Mouse (Mus musculus) olfactory bulb, adult 2 months (tissue): ENCODE data around the gene Pced1b. TPM values are rescaled to one million over a fixed set of nuclear protein-coding genes. Genes with fewer than 3 reads are reported as not detected.
"Not testable (repeated sequence)": the region's sequence is repeated elsewhere in the genome, so short reads cannot be mapped to it uniquely, and the experiment has no call there.

Source experiments
- H3K27ac ChIP-seq: fragments of 200-500 bp; 2 replicates; pipeline ENCODE4 v1.5.1; 2012; ENCODE audit warnings: low read depth, low read length; ENCODE audit not compliant: insufficient read depth
- H3K4me1 ChIP-seq: fragments of 200-500 bp; 2 replicates; pipeline ENCODE4 v1.6.1; 2012; ENCODE audit warnings: low read length; ENCODE audit not compliant: control insufficient read depth, insufficient read depth
- H3K4me3 ChIP-seq: fragments of 200-500 bp; 2 replicates; pipeline ENCODE4 v1.5.1; 2012; ENCODE audit warnings: mild to moderate bottlenecking, low read depth, low read length, moderate library complexity; ENCODE audit not compliant: insufficient read depth
- CTCF ChIP-seq: fragments of 200-500 bp; IDR thresholded peaks from 2 replicates; pipeline ENCODE4 v1.5.1; 2012; ENCODE audit warnings: low read depth, mild to moderate bottlenecking, low read length, moderate library complexity; ENCODE audit not compliant: insufficient read depth
- POLR2A ChIP-seq: fragments of 200-500 bp; IDR thresholded peaks from 2 replicates; pipeline ENCODE4 v1.6.1; 2012; ENCODE audit warnings: mild to moderate bottlenecking, low read depth, low read length, moderate library complexity; ENCODE audit not compliant: insufficient read depth
- WGBS: fragments of 180-500 bp; shearing (Covaris S2); methylation state at CpG from one replicate; pipeline ENCODE4 v1.1.7; 2018; 5-methylcytosine and 5-hydroxymethylcytosine counted together
- polyA plus RNA-seq: library from polyadenylated mRNA; stranded (reverse); fragments of >200 nt; gene quantifications from 2 replicates; pipeline ENCODE4 v1.2.4, GENCODE M21; 2012; ENCODE audit warnings: low replicate concordance; ENCODE audit not compliant: missing spikeins, insufficient read depth, insufficient read length

The Pced1b gene
- polyA plus RNA-seq, 1 experiment, result not detected

DNA sequence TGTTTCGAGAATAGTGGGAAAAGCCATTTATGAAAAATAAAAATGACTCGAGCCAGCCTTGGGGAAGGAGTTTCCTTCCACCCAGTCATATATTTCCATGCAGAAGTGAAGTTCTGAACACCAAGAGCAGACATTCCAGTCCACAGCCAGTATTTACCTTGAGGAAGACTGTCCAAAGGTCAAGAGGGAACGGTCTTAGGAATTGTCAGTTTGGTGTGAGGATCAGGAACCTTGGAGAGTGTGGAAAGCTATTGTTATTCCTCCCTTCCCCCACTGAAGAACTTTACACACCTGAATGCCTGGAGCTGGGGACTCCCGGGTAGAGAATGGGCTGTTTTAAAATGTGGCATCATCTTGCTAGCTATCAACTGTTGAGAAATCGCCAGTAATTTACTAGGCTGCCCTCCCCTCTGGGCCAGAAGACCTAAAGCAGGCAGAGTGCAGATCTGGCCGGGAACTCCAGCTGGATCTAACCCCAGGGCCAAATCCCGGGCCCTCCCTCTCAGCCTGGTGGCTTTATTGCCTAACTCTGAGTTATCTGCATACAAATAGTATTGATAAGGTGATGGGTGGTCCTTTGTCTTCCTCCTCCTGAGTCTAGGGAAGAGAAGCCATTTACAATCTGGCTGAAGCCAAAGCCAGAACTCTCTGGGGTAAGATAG lies 129.3 kb downstream of the Pced1b start:
- Histone ChIP-seq H3K27ac (no peak overlapping the region), H3K4me1 (peaks cover 4% of the 10 kb centered on the region), H3K4me3 (no peak overlapping the region)
- no peak for TF ChIP-seq POLR2A
- no peak for TF ChIP-seq CTCF
- 77% methylated on average over 7 of the region's 7 CpGs for WGBS

DNA sequence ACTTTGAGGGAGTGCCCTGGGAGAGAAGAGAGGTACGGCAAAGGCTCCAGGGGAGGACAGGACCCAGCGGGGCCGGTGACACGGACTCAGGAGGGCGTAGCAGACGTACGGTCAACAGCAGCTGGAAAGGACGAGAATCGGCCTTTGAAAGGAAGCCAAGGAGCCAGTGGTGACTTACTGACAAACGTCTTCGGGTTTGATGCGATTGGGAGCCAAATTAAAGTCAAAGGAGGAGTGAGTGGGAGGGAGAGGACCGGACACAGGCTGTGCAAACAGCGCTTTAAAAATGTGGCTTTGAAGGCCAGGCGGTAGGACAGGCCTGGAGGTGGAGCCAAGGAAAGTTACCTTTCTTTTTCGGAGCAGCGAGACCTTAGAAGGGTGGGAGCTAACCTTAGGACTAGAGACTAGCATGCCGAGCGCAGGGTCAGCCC lies 129.9 kb downstream of the Pced1b start:
- no peak overlapping the region for H3K27ac ChIP-seq
- TF ChIP-seq CTCF (no peak), POLR2A (no peak)
- H3K4me3 ChIP-seq, result no peak overlapping the region
- 69% methylated on average over 19 of the region's 19 CpGs for WGBS
- H3K4me1 ChIP-seq, result peaks cover 4% of the 10 kb centered on the region

DNA sequence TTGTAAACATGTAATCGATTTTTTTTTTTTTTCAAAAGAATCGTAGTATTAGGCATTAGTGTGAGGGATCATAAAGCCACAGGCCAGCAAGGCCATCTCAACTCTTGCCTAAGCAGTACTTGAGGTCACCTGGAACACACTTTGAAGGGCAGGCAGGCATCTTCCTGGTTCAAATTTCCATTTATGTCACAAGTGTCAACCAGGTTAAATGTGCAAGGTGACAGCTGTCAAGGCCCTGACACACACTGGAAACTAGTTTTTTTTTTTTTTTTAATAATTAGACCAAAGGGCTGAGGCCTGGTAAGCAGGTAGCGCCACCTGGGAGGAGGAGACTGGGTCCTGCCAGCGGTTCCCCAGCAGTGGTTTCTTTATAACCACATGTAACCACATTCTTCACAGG lies 131.2 kb downstream of the Pced1b start:
- no peak overlapping the region for H3K4me3 ChIP-seq
- WGBS, result 88% methylated on average over 4 of the region's 4 CpGs
- H3K27ac ChIP-seq, result no peak overlapping the region
- TF ChIP-seq CTCF (no peak), POLR2A (no peak)
- H3K4me1 ChIP-seq, result peaks cover 4% of the 10 kb centered on the region

DNA sequence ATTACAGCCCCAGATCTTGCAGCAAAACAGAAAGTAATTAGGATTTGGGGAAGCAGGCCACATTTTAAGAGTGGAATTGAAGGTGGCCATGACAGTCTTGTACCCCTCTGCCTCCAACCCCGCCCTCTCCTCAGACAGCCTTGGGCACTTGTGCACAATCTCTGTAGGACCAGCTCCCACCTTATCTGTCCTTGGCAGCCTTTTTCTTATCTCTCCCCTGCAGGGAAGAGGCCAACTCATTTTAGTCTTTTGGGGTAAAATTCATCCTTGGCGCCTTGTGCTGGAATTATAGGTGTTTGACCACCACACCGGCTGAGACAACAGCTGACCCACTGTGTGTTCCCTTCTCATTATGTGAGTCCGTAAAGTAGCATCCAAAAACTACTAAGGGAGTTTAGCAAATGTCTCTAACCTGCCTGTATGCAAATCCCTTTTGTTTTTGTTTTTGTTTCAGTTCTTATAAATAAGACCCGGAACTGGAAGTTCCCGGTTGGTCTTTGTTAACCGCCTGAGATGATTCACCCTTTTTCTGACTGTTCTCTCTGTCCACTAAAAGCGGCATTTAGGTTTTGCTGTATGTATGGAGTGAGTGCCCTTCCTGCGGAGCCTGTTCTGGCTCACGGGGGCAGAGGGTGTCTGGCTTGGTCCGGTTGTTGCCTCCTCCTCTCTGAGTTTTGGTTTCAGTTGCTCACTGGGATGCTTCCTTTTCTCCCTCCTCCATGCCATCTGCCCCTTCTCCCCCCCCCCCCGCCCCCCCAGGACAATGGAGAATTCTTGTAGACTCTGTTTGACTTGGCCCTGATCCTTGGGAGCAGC lies 132.8 kb downstream of the Pced1b start:
- Histone ChIP-seq H3K4me1 (no peaks in the 10 kb centered on the region), H3K4me3 (no peak overlapping the region), H3K27ac (no peak overlapping the region)
- TF ChIP-seq POLR2A (no peak), CTCF (no peak)
- 78% methylated on average over 11 of the region's 12 CpGs for WGBS

DNA sequence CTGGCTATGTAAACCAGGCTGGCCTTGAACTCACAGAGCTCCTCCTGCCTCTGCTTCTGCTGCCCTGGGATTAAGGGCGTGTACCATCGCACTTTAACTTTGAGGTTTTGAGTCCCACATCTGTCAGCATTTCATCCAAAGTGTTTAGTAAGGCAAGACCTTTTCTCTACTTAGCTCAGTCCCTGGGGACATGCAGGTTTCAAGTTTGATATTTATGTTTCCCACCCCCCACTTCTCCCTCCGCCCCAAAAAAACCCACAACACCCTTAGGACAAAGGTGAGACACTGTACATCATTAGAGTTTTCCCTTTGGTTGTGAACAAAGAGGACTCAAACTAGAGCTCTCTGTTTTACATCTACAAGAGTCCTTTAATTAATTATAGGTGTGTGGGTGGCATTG lies 135.7 kb downstream of the Pced1b start:
- Histone ChIP-seq H3K4me3 (no peak overlapping the region), H3K4me1 (no peaks in the 10 kb centered on the region), H3K27ac (no peak overlapping the region)
- WGBS, result 92% methylated on average over 3 of the region's 3 CpGs
- TF ChIP-seq CTCF, result no peak
- no peak for TF ChIP-seq POLR2A

DNA sequence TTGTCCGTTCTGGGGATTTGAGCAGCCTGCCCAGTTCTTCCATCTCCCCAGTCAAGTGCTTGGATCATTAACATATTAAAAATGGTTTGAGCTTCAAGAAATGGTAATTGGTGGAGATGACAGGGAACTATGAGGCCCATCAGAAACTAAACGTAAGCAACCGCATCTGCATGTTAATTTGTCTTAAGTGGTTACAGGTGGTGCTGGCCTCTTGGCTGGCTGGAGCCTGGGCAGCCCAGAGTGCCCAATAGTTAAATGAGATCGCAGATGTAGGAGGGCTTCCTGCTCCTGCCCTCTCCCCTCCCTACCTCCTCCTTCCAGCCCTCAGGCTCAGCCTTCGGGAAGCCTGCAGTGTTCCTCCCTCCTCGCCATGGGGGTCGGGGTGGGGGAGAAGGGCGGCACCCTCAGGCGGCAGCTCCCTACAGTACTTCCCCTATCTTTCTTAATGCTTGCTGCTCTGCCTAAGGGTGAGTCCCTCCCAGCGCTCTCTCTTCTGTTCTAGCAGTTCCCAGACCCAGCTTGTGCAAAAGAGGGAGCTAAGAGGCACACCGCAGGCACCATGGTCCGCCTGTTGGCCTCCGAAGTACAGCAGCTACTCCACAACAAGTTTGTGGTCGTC lies 136.7 kb downstream of the Pced1b start:
- TF ChIP-seq POLR2A (no peak), CTCF (no peak)
- WGBS, result 87% methylated on average over 14 of the region's 14 CpGs
- Histone ChIP-seq H3K27ac (no peak overlapping the region), H3K4me3 (no peak overlapping the region), H3K4me1 (no peaks in the 10 kb centered on the region)

DNA sequence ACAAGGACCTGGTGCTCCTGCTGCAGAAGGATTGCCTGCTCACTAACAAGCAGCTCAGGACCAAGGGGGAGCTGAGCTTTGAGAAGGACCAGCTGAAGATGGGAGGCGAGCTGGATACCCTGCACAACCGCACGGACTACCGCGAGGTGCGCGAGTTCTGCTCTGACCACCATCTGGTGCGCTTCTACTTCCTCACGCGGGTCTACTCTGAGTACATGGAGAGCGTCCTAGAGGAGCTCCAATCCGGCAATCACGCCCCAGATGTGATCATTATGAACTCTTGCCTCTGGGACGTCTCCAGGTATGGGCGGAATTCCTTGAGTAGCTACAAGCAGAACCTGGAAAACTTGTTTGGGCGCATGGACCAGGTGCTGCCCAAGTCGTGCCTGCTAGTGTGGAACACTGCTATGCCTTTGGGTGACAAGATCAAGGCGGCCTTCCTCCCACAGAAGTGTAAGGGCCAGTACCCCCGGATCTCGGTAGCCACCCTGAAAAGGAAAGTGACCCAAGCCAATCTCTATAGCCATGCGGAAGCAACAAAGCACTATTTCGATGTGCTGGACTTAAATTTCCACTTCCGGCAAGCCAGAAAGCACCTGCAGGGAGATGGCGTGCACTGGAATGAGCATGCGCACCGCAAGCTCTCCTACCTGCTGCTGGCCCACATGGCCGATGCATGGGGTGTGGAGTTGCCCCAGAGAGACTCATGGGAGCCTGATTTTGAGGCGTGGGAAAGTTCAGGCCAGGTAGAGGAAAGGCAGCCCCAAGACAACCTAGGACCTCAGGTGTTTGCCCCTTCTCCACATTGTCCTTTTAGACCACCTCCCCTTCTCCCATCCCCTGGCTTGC lies 137.5 kb downstream of the Pced1b start:
- no peak overlapping the region for H3K27ac ChIP-seq
- no peak for TF ChIP-seq CTCF
- TF ChIP-seq POLR2A, result no peak
- no peak overlapping the region for H3K4me3 ChIP-seq
- no peaks in the 10 kb centered on the region for H3K4me1 ChIP-seq
- 96% methylated on average over 28 of the region's 28 CpGs for WGBS

DNA sequence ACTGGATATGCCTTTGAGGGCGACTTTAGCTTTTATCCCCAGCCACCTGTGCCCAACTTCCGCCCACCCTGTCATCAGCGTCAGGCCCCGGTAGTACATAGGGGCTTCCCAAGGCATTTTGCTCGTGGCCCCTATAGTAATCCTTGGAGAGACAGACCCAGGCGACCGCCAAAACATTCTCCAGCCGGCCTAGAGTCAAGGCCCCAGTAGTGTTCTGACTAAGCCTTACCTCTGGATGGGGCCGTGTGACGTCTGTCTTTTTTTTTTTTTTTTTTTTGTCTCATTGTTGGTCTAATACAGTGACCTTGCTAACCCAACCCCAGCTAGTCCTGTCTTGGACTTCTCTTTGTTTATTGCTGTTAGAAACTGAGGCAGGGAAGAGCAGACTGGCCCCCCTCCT lies 138.3 kb downstream of the Pced1b start:
- H3K27ac ChIP-seq, result not testable (repeated sequence)
- WGBS, result 95% methylated on average over 10 of the region's 10 CpGs

DNA sequence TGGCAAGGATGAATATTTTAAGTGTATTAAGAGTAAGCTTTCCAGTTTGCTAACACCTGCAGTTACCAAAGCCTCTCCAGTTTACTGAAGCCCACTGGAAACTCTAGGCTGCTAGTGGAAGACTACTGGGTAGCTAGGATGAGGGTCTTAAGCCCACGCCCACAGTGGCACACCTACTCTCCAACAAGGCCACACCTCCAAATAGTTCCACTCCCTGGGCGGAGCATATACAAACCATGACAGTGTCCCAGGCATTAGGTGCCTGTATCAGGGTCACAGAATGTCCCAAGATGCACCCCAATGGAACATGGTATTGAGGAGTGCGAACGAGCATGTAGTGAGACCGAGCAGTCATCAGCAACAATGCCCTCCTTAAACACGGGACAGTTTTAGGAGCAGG lies 140.9 kb downstream of the Pced1b start:
- Histone ChIP-seq H3K27ac (no peak overlapping the region), H3K4me3 (no peak overlapping the region), H3K4me1 (no peaks in the 10 kb centered on the region)
- TF ChIP-seq CTCF, result no peak
- no peak for TF ChIP-seq POLR2A
- WGBS, result 96% methylated on average over 6 of the region's 6 CpGs

More for the DNA sequence above, 138.3 kb downstream of the Pced1b start:
- H3K4me3 ChIP-seq, H3K4me1 ChIP-seq: not testable (repeated sequence)
